Mouse (Mus musculus) embryo, embryonic 11.5 days (tissue): Measurements from ENCODE around the gene Nav1.

Experiments
- DNase-seq: peaks from one replicate; pipeline ENCODE4 v3.0.0-alpha.2; 2012; ENCODE audit warnings: low read depth, low spot score

The Nav1 gene

DNA sequence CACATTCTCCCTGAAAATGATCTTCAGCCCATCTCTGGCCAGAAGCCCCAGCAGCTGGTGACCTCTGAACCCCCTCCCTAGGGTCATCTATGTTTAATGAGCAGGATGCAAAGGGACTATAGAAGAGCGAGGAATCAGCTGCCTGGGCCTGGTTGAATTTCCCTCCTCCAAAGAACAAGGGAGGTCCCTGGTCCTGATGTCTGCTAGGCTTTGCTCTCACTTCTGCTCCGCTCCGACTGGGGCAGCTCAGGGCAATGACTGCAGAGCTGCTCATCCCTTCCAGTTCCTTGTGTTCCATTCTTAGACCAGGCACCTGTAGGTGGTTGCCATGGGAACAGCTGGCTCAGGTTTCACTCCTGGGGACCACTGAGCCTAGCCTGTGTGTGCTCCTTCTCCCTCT, 56.2 kb downstream of the Nav1 start:
- DNase-seq = no peak

DNA sequence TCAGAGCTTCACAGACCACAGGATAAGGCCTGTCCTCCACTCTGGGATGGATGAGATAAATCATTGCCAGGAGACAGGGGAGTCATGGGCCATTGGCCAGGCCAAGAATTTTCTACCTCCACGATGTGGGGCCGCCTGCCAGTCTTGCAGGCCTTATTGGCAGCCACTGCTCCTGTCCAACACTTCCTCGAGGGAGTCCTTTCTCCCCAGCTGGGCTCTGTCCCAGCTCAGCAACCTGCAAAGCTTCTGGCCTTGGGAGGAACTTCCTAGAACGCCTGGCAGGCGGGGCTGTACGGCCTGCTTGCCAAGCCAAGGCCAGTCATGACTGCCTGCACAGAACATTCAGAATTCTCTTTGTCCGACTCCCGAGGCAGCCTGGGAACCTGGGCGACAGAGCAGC, 58.3 kb downstream of the Nav1 start:
- DNase-seq = no peak

DNA sequence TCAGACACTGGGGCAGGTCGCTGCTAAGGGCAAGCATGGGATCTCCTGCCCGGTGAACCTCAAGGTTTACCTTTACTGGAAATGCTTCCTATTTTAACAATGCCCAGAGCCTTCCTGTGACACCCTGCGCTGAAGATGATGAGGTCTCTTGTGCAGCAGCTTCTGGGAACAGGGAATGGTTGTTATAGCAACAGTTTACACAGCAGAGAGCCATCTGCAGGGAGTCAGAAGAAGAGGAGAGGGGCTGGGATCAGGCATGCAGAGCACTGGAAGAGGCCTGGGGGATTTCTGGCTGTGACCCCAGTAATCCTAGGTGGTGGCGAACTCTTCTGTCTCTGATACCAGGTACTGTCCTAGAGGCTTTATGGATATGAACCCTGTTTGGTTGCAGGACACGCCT, 61.0 kb downstream of the Nav1 start:
- DNase-seq = no peak

DNA sequence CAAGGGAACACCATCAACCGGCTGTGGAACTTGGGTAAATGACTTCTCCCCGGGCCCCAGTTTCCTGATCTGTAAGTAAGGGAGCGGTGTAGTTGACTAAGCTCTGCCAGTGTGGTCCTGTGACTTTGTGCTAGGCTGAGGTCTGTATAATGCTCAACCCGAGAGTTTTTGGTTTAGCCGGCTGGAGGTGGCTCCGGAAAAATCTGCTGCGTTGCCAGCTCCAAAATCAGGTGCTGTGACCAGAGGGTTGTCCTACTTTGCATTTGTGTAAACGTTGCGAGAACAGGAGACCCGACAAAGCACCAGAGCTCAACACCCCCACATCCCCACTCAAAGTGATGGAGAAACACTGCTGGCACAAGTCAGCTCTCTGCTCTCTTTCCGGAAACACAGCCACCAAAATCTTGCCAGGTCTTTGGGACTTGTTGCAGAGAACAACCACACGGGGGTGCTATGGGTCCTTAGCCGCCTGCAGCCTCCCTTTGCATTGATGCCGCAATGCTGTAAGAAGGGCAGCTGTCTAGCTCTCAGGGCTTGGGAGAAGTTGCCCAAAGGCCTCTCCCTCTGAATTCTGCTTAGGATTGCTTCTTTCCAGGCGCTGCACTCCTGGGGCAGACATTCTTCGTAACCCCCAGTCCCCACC, 62.5 kb downstream of the Nav1 start:
- peak; percentile 64 for DNase-seq

DNA sequence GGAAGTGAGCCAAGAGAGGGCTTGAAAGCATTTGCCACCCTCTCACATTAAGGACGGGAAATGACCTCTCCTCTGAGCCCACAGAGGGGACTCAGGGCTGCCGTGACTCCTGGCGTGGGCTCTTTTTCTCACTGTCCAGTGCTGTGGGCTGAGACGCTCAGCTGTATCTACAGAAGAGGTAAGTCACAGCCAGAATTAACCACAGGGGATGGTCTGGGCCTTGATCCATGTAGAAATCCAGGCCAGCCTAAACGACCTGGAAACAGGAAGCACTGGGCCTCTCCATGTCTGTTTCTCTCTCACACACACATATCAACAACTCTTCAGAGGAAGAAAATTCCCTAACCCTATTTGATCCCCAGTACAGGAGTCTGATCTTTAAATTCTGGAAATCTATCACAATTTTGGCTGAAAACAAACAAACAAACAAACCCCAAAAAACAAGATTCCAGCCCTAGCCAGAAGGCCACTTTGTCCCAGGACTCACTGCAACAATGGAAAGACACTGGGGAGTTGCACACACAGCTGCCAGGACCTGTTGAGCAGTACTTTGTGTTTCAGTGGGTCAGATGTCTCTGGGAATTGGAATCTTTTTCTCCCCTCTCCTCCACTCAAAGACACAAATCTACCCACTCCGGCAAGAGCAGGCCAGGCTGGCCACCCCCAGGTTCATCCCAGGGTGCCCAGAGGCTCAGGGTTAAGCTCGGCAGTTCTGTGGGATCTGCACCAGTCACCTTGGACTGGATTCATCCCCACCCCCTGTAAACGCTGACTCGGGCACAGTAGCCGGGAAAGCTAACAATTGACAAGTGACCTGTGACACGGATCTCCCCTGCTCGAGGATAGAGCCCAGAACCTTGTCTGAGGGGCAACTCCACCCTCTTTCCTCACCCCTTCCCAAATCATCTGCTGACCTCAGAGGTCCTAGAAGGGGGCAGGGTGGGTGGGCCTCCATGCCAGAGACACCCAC, 64.0 kb downstream of the Nav1 start:
- no peak for DNase-seq

DNA sequence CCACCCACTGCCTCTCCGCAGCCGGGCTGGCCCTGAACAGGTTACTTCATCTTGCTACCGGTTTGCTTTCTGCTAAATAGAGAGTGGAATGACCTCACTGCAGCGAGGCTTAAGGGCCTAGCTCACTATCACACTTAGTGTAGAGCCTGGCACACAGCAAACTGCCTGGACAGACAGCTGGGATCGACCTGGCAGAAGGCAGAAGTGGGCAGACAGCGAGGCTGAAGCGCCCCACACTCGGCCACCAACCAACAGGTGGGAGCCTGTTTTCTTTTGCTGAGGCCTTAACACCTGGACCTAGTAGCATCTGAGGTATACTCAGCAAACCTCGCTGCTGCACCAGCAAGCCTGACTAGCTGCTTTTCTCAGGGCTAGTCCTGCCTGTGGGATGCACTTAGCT, 65.0 kb downstream of the Nav1 start:
- DNase-seq = no peak

DNA sequence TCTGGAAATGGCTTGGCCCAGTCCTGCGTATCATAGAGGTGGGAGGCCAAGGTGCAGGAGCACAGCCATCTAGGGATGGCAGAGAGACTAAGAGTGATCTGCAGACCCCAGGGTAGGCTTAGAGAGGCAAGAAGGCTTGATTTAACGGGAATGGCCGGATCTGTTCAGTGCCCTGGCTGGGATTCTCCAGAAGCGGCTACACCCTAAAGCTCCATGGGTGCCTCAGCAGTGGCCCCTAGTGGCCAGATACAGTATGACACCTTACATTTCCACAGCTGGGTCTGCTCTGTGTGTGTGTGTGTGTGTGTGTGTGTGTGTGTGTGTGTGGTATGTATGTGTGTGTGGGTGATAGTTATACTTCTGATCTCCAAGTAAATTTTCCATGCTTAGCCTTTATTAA, 66.8 kb downstream of the Nav1 start:
- DNase-seq = peak; percentile 83

DNA sequence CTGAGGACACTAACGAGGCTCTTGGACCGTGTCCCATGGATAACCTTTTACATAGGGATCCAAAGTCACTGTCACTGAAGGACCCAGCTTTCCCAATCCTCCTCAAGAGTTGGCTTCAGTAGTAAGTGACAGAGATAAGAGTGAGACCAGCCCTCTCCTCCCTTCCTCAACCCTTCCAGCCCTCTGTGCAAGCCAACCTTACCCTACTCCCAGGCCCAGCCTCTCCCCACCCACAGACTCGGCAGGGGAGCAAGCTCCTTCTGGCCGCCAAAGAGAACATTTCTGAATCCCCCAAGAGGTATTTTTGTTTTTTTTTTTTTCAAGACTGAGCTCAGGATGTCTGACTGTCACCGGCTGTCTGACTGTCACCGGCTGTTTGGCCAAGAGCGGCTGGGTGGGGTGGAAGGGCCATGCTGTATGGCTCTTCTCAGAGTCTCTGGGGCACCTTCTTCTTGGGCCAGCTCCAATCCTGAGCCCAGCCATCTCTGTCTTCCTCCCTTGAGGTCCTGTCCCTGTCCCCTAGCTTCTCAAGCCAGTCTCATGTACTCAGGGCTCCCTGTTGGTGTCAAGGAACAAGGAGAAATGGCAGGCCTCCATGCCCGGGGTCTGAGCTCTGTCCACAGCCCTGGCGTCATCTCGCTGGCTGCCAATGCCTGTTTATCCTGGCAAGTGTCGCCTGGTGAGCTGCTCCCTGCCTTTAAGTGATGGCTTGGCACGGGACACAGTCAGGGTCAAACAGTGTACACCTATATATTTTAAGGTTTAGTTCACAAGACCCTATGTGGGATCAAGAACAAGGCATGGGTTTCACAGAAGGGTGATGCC, 68.4 kb downstream of the Nav1 start:
- DNase-seq = no peak

DNA sequence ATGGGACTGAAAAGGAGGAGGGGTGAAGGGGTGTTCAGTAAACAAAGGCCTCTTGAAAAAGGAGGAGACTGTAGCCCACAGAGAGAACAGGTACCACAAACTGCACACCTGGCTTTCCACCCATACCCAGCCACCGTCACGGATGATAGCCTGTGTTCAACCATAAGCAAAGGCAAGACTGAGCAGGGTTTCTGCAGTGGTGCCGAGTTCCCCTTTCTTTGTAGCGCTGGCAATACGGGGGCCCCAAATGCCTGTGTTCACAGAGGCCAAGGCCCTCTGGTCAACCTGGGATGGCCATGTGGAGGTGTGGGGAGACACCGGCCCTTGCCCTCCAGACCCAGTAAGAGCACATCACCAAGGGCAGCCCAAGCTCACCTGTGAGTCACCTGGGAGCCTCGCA, 70.3 kb downstream of the Nav1 start:
- no peak for DNase-seq

DNA sequence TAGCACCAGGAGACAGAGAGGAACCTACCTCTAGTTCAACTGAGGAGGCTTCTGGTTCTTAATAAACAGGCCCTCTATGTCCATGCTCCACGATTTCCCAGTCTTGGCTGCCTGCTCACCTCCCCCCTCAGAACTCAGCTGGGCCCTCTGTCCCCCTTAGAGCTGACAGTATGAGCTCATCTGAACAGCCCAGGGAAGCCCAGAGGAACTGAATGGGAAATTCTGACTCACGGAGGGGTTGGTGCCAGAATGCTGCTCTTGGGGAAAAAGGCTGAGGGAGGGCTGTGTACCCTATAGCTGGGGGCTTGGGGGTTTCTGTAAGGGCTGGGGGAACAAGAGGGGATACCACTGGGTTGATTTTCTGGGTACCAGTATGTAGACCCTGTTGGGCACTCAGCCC, 70.8 kb downstream of the Nav1 start:
- no peak for DNase-seq

DNA sequence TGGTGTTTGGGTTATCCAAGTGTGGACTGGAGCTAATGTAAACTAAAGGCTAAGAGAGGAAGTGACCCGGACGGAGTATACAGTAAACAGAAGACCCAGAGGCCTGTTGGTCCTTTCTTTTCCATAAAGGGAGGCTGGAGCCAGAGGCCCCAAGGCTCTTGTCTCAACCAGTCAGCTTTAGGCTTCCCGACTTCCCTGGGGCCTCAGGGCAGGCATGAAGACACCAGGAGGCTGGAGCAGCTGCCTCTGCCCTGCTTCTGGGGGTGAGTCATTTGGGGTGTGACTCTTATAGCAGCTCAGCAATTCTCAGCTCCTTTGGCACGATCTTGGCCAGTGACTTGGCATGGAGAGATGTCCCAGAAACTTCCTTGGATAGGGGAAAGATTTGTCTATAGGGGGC, 71.8 kb downstream of the Nav1 start:
- no peak for DNase-seq

DNA sequence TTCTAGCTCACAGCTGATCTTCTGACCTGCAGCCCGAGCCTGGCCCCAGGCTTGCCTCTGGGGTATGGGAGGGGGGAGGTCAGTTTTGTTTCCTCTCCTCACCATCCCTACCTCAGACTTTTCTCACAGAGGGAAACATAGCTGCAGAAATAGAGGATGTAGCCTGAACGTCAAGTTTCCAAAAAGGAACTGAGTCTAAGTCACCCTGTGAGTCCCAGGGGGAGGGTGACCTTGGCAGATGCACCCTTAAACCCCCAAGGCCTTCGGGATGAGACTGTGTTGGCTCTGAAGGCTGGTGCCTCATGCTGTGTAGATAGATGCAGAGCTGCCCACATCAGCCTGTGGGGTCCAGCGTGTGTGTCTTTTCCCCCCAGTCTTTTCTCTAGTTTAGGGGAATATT, 72.3 kb downstream of the Nav1 start:
- DNase-seq = no peak

DNA sequence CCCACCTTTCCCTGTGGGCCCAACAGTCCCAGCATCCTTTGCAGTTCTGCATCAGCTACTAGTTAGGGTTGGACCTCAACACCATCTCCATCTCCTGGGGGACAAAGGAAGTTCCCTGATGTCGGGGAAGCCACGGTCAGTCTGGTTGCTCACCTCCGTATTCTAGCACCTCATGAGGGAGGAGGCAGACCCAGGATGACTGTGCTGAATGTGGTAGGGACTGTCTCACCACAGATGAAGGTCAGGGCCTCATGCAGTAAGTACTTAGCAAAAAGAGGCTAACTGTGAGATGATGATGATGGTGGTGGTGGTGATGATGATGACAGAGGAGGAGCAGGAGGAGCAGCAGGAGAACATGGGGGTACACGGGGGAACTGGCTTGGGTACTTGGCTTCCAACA, 73.0 kb downstream of the Nav1 start:
- no peak for DNase-seq

DNA sequence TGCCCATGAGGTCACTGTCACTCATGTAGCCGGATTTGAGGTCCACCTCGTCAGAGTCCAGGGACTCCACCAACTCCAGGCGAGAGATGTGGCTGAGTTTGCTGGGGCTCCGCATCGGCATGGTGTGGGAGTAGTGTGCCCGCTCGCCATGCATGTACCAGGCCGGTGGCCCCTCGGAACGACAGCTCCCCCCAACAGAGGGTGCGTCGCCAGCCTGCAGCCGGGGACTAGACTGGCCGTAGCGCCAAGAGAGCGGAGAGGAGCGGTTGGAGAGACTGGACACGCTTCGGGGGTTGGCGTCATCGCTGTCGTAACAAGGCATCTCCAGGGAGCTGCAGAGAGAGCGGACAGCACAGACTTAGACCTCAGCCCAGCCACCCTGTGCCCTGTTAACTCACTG, 74.7 kb downstream of the Nav1 start:
- no peak for DNase-seq

DNA sequence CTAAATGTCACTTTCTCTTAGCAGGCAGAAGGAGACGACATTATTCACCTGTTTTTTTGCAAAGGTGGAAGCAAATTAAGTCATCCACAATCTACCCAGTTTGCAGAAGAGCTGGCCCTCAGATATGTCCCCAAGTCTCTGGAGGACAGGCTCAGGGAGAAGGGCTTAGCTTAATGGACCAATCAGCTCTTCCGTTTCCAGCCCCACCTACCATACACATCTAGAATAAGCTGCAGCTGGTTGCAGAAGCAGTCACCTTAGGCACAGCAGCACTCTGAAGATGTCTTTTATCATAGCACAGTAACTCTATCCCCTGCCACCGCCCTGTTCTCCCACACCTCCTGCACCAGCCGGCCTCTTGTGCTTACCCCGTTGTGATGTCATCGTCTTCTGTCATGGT, 75.1 kb downstream of the Nav1 start:
- no peak for DNase-seq

DNA sequence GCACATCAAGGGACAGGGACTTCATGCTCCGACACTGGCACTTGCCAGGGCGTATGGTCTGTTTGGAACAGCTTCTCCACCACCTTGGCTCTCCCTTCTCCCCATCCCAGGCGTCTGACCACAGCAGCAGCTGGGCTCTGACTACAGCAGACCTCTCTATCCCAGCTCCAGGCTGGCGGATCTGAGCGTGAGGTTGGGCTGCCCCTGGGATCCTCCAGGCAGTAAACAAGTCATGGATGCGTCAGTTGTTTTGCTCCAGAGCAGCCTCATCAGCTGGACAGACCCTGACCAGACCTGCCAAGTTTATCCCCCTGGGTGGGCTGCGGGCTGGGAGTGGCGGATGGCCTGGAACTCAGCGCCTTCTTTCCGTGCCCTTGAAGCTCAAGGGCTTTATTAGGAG, 76.0 kb downstream of the Nav1 start:
- no peak for DNase-seq

DNA sequence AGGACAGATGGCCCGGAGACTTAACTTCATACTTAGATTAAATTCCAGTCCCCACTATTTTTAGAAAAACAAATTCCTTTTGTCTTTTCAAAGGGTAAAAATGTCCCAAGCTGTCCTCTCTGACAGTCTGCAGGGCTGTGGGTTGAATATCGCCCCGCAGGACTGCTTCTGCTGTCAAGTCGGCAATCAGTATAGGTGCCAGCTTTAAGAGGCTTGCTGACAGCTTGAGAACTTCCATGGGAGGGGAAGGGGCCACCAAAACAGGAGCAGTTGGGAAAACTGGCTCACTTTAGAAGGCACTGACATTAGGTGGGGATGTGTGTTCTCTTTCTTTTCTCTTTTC, 82.6 kb downstream of the Nav1 start:
- DNase-seq = no peak

DNA sequence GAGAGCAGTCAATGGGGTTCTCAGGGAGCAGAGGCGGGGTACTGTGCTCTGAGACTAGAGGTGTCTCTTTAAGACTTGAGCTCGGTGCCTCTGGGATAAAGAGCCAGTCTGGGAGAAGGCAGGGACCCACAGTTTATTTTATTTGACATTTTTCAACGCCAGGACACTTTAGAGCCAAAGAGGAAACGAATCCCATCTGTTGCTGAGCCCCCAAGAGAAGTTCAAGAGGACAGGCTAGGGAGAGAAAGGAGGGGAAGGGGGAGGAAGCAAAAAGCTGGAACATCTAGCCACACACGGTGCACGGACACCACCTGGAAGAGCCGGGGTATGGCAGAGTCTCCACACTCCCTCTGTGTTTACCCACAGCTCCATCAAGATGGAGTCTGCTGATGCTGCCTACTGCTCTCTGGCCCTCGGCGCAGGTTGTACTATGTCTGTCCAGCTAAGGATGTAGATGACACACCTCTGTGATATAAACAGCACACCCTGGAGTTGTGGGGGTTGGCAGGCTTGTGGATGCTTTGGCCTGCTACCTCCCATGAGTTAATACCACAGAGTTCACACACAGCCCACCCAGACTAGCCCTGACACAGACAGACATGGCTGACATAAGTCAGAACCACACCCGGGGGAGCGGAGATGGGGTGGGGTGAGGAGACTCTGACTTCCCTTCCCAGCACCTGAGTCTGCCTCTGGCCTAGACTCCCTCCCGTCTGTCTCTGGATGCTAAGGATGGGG, 83.1 kb downstream of the Nav1 start:
- no peak for DNase-seq

DNA sequence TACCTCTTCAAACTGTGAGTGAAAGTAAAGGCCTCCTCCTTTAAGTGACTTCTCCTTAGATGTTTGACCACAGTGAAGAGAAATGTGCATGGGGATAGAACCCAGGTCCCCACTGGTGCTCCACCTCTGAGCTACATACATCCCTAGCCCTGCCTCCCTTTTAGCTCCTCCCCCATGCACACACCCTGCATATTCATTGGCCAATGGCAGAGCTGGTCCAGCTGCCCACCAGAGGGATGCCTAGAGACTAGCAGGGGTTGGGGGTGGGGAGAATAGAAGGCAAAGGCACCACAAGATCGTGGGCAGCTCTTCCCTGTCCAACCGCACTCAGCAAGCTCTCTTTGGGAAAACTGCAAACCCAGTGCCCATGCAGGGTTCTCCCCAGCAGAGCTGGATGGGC, 83.8 kb downstream of the Nav1 start:
- no peak for DNase-seq

DNA sequence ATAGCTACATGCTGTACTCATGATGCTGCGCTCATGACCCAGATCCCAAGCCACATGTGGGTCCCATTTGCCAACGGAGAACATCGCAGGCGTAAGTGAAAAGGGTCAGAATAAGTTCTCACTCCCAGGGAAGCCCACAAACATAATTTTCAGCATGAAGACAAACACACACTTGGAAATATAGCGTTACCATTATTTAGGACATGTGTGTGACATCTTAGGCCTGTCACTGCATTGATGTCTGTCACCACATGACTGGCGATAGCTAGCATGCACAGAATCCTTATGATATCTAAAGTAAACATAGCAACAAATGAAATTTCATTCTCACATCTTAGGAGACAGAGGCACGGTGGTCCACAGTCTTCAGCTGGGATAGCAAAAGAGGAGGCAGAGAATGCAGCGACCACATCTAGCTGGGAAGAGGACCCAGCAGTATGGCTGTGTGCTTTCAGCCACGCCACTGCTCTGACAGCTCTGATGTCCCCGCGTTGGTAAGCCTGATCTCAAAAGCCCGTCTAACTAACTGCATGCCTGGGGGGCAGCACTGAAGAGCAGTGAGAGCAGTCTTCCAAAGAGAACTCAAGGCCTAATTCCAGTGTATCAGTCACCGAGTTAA, 86.4 kb downstream of the Nav1 start:
- DNase-seq = no peak

DNA sequence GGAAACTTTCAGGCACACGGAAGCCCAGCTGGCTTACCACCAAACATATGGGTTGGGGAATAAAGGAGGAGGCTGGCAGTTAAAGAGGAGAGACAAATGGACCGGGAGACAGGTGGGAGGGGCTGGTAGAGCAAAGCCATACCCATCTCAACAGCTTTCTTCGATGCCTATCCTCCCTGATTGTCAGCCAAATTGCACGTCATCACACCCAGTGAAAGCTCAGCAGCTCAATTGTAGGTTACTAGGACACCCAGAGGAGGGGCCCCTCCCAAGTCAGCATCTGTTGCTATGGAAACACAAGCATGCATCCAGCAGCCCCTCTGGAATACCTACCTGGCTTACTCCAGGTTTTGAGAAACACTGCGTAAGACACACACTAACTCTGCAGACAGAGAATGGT, 88.4 kb downstream of the Nav1 start:
- no peak for DNase-seq
